Mouse (Mus musculus) heart, postnatal 0 days (tissue): Measurements from ENCODE around the gene Aldh8a1. TPM values are rescaled to one million over a fixed set of nuclear protein-coding genes. Genes with fewer than 3 reads are reported as not detected.

Experiments
- ATAC-seq: fragments of 200-750 bp; cut with Nextera tagmentation; 2 replicates; pipeline ENCODE4 v1.8.0; 2017; ENCODE audit warnings: low read depth, moderate number of reproducible peaks, moderate library complexity; ENCODE audit not compliant: insufficient read depth
- DNase-seq: peaks from one replicate; pipeline ENCODE4 v3.0.0-alpha.2; 2016; ENCODE audit warnings: low spot score
- H3K27ac ChIP-seq: fragments of 300-500 bp; sonication (generic); 2 replicates; pipeline ENCODE4 v1.5.1; 2014; ENCODE audit warnings: low read depth, mild to moderate bottlenecking
- H3K27me3 ChIP-seq: fragments of 300-500 bp; sonication (generic); 2 replicates; pipeline ENCODE4 v1.6.1; 2014; ENCODE audit warnings: low read length, mixed read lengths; ENCODE audit not compliant: control insufficient read depth, insufficient read depth
- H3K36me3 ChIP-seq: fragments of 300-500 bp; sonication (generic); replicated peaks from 2 replicates; pipeline ENCODE4 v1.6.1; 2014; ENCODE audit warnings: low read length, mixed read lengths; ENCODE audit not compliant: control insufficient read depth, insufficient read depth
- H3K4me1 ChIP-seq: fragments of 300-500 bp; sonication (generic); 2 replicates; pipeline ENCODE4 v1.6.1; 2014; ENCODE audit warnings: antibody characterized with exemption; ENCODE audit not compliant: control insufficient read depth, insufficient read depth
- H3K4me2 ChIP-seq: fragments of 300-500 bp; sonication (generic); 2 replicates; pipeline ENCODE4 v1.6.1; 2014; ENCODE audit warnings: low read depth, mild to moderate bottlenecking, low read length, moderate library complexity
- H3K4me3 ChIP-seq: fragments of 300-500 bp; sonication (generic); 2 replicates; pipeline ENCODE4 v1.5.1; 2014; ENCODE audit warnings: low read depth, low read length
- H3K9ac ChIP-seq: fragments of 300-500 bp; sonication (generic); replicated peaks from 2 replicates; pipeline ENCODE4 v1.6.1; 2014; ENCODE audit warnings: low read depth, low read length, mixed read lengths
- H3K9me3 ChIP-seq: fragments of 300-500 bp; sonication (generic); replicated peaks from 2 replicates; pipeline ENCODE4 v1.6.1; 2016; ENCODE audit warnings: low read length; ENCODE audit not compliant: control insufficient read depth
- CTCF ChIP-seq: IDR thresholded peaks from 2 replicates; pipeline ENCODE4 v1.5.1; 2016; ENCODE audit warnings: antibody characterized with exemption, control low read depth, low read depth
- EP300 ChIP-seq: IDR thresholded peaks from 2 replicates; pipeline ENCODE4 v1.6.1; 2016; ENCODE audit warnings: antibody characterized with exemption, low read depth
- WGBS: fragments of 180-500 bp; shearing (Covaris S2); extraction: QIAGEN DNeasy Blood & Tissue Kit; methylation state at CpG from one replicate; pipeline ENCODE4 v1.1.7; 2014; 5-methylcytosine and 5-hydroxymethylcytosine counted together
- polyA plus RNA-seq: library from polyadenylated mRNA; unstranded; fragments of >200 nt; fragmentation: Nextera tagmentation; extraction: Ambion mirVana; gene quantifications from 2 replicates; pipeline ENCODE4 v1.2.1, GENCODE M21; 2015
- total RNA-seq: library from RNA; depleted of rRNA; stranded (reverse); fragments of >200 nt; gene quantifications from 2 replicates; pipeline ENCODE4 v1.2.3, GENCODE M21; 2014; ENCODE audit warnings: low replicate concordance

The Aldh8a1 gene
- total and polyA plus RNA-seq, 2 experiments from 2014 or later, result not detected

DNA sequence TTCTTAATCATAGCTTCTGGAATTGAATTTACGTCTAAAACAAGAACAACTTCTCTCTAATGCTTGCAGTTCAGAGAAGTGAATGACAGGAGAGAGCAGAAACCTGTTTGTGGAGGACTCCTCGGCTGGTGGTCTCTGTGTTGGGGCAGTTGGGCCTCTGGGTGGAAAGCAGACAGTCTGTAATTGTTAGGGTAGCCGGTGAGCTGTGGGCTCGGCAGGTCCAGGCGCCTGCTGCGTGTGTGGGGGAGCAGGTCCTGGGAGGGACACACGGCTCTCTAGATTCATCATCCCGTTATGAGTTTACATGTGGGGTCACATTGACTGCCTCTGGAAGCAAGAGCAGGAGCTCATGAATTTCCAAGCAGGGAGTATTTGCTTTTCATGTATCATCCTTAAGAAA is 22.5 kb downstream of the Aldh8a1 start:
- ATAC-seq (no peak), DNase-seq (peak; percentile 15)
- Histone ChIP-seq H3K27me3 (0 out of 2 replicates have a peak, but pooled peaks cover 3% of the 10 kb centered on the region), H3K27ac (peak overlapping the region; percentile 66), H3K9me3 (no peaks in the 10 kb centered on the region), H3K4me2 (peak overlapping the region; percentile 33), H3K36me3 (no peaks in the 10 kb centered on the region), H3K4me3 (no peak overlapping the region), H3K9ac (no peak overlapping the region), H3K4me1 (peaks cover 25% of the 10 kb centered on the region)
- no peak for TF ChIP-seq CTCF
- TF ChIP-seq EP300, result no peak
- 16% methylated on average over 8 of the region's 8 CpGs for WGBS

DNA sequence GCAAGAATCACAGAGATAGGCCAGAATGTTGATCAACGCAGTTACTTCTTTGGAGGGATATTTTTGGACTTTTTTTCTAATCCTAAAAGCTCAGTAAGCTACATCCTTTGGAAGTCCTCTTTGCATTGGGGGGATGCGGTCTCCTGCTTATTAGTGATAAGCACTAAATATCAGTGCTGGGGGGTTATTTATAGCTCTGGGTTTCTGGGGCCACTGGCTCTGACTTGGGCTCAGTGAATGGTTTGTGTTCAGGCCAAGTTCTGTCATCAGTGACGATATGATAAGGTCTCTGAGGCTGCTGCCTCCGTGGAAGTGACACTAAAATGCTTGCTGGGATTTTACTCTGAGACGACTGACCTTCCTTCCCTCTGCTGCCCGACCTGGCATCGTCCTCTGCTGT is 22.9 kb downstream of the Aldh8a1 start:
- no peaks in the 10 kb centered on the region for H3K36me3 ChIP-seq
- H3K9ac ChIP-seq, result no peak overlapping the region
- H3K27me3 ChIP-seq, result 0 out of 2 replicates have a peak, but pooled peaks cover 3% of the 10 kb centered on the region
- peaks cover 25% of the 10 kb centered on the region for H3K4me1 ChIP-seq
- peak overlapping the region; percentile 33 for H3K4me2 ChIP-seq
- no peak for TF ChIP-seq EP300
- TF ChIP-seq CTCF, result no peak
- no peaks in the 10 kb centered on the region for H3K9me3 ChIP-seq
- H3K27ac ChIP-seq, result peak overlapping the region; percentile 66
- H3K4me3 ChIP-seq, result no peak overlapping the region
- WGBS, result 5% methylated on average over 7 of the region's 7 CpGs
- peak; percentile 71 for DNase-seq
- peak; percentile 78 for ATAC-seq

DNA sequence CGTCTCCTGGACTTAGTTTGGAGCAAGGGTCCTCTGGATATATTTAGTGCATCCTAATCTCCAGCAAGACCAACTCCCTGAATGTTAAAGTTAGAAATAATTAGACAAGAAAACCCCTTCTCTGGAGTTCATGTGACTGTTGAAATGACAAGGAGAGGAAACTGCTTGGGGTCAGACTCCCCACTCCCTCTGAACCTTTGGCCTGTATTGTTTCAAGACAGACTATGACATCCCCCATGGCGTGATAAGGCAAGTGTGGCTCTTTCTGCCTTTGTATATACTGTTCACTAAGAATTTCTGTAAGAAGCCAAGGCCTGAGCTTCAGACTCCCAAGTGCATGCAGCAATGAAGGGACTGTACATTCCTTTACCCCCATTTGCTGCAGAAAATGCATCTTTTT is 23.4 kb downstream of the Aldh8a1 start:
- Histone ChIP-seq H3K9ac (no peak overlapping the region), H3K4me3 (no peak overlapping the region)

DNA sequence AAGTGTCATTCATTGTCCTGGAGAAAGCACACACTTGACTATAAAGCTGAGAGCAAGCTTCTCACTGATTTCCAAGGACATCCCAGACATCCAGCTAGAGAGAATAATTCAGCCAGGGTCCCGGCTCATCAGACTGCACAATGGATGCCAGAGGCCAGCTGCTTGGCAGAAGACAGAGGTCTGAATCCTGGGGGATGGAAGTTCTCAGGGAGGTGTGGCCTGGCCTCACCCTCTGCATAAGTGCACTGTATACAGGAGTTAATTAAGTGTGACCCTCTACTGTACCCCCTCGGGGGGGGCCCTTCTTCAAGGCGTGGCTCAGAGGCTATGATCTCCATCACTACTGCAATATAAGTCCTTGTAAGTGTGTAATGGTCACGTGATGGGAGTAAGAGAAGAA is 24.2 kb downstream of the Aldh8a1 start:
- Histone ChIP-seq H3K4me2 (no peak overlapping the region), H3K36me3 (no peaks in the 10 kb centered on the region), H3K27me3 (0 out of 2 replicates have a peak, but pooled peaks cover 3% of the 10 kb centered on the region), H3K9ac (no peak overlapping the region), H3K4me1 (peaks cover 25% of the 10 kb centered on the region), H3K27ac (no peak overlapping the region), H3K4me3 (no peak overlapping the region), H3K9me3 (no peaks in the 10 kb centered on the region)
- ATAC-seq (no peak), DNase-seq (no peak)
- TF ChIP-seq EP300, result no peak
- TF ChIP-seq CTCF, result no peak
- 46% methylated on average over 4 of the region's 4 CpGs for WGBS

More for the DNA sequence above, 23.4 kb downstream of the Aldh8a1 start:
- Histone ChIP-seq H3K27me3 (0 out of 2 replicates have a peak, but pooled peaks cover 3% of the 10 kb centered on the region), H3K4me2 (peak overlapping the region; percentile 33), H3K4me1 (peaks cover 25% of the 10 kb centered on the region), H3K27ac (peak overlapping the region; percentile 66), H3K36me3 (no peaks in the 10 kb centered on the region), H3K9me3 (no peaks in the 10 kb centered on the region)
- no peak for TF ChIP-seq EP300
- no peak for TF ChIP-seq CTCF
- ATAC-seq, result 0 out of 2 replicates have a peak, but pooled peaks have one; percentile 40
- WGBS, result 5% methylated on average over 2 of the region's 2 CpGs
- peak; percentile 31 for DNase-seq

DNA sequence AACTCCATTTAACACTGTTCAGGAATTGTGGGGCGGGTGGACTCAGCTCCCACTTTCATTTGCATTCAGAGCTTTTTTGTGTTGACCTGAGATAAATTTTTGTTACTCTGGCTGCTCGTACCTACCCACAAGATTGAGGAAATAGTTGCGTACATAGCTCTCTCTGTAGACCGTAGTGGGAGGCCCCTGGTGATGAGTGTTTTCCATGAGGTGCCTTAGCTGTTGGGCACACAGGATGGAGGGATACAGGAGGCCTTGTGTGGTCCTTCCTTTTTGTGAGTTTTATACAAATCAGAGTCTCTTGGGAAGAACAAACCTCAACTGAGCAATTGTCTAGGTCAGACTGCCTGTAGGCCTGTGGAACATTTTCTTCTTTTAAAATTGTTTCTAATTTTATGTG is 27.7 kb downstream of the Aldh8a1 start:
- TF ChIP-seq EP300 (no peak), CTCF (no peak)
- H3K36me3 ChIP-seq, result no peaks in the 10 kb centered on the region
- 88% methylated on average over 4 of the region's 4 CpGs for WGBS
- no peak overlapping the region for H3K4me3 ChIP-seq
- H3K27me3 ChIP-seq, result no peaks in the 10 kb centered on the region
- H3K27ac ChIP-seq, result no peak overlapping the region
- no peak overlapping the region for H3K9ac ChIP-seq
- ATAC-seq (no peak), DNase-seq (no peak)
- H3K4me1 ChIP-seq, result peaks cover 18% of the 10 kb centered on the region
- H3K9me3 ChIP-seq, result no peaks in the 10 kb centered on the region
- no peak overlapping the region for H3K4me2 ChIP-seq
